Mouse (Mus musculus) testis, postnatal 14 days (tissue): ENCODE results near the gene Prm2.

Source experiments
- DNase-seq: peaks from one replicate; pipeline ENCODE4 v3.0.0; 2021; ENCODE audit warnings: low spot score

Prm2 gene

DNA sequence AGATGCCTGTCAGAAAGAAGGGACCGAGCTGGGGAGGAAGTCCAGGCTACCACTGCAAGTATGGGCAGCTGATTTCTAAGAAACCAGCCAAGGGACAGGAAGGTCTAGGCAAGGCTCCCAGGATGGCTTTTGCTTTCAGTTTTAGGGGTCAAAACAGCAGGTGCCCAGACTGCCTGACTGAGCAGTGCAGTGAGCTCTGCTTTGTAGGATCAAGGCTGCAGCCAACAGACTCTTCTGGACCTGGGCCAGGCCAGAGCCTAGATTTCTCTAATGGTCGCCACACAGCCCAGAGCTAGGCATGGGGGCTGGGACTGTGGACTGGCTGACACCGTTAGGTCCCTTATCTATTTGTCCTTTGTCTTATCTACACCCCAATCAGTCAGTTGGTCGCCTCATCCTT is 21.2 kb downstream of the Prm2 start:
- DNase-seq, result no peak

- DNase-seq, result no peak
Measured at GRCm38 (mm10) chr16:10773543-10773942, 22.4 kb downstream of the Prm2 start.

DNA sequence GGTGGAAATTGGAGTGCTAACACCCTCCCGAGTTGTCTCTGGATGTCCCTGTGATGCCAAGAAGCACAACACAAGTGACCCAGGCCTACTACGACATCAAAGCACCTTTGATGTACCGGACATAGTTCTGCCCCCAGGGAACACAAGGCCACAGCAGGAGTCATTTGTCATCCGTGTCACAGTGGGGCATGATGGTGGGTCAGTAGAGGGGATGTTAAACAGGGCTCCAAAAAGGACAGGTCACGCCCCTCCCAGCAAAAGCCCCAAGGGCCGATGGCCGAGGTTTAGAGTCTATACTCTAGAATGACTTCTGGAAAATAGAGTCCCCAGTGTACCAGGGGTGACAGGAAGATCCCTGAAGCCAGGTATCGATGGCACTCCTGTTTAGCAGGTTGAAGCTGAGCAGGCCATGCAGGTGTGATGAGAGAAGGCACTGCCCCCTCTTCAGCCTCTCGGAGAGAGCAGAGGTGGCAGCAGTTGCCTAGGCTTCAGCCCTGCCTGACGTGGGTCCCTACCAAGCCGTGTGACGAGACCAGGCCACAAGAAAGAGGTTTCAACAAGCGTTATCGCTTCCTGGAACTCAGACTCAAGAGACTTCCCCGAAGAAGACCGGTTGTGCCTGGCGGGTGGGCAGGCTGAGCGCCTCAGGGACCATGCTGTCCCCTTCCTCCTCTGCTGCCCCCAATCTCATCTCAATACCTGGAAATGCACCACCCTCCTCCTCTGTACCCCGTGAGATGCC is 24.0 kb downstream of the Prm2 start:
- DNase-seq, result no peak

DNA sequence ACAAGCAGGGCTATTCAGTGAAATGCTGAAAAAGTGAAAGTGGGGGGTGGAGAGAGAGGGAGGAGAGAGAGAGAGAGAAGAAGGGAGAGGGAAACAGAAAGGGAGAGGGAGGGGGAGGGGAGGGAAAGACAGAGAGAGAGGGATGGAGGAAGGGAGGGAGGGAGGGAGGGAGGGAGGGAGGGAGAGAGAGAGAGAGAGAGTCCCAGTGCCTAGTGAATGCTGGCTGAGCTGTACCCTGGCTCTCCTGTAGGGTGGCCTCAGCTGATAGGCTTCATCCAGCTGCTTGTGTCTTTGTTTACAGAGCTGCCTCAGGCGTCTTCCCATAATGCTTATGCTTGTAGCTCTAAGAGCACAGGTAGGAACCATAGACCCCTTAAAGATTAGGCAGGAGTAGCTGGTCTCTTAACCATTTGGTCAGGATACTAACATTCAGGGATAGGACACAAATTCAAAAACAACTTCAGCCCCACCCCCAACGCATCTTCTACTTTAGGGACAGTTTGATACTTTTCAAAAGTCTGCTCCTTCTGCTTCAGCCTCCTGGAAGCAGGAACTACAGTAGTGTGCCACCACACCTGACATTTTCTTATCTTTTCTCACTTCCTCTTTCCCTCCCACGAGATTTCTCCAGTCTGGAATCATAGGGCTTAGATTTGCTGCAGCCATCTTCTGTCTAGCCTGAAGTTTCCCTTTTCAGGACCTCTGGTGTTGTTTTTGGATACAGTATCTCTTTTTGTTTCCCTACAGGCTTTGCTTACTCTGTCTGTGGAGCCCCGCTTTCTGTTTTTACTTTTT is 25.2 kb downstream of the Prm2 start:
- DNase-seq, result no peak

- no peak for DNase-seq
Measured at GRCm38 (mm10) chr16:10769661-10770060, 26.3 kb downstream of the Prm2 start.

DNA sequence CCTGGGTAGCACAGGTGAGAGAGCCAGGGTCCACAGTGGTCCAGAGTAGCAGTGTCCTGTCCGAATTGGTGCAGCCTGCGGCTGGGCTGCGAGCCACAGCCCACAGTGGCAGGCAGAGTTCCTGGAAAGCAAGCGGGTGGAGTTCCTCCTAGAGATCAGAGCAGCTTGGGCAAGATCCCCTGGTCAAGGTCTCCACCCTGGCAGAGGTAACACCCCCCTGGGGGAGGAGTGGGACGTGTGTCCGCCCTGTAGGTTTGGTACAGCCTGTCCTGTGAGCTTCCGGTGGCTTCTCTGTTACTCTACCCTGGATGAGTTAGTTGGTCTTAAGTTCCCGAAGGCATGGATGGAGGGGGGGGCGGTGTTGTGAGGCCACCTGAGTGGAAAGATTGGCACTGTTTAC is 27.1 kb downstream of the Prm2 start:
- no peak for DNase-seq

DNA sequence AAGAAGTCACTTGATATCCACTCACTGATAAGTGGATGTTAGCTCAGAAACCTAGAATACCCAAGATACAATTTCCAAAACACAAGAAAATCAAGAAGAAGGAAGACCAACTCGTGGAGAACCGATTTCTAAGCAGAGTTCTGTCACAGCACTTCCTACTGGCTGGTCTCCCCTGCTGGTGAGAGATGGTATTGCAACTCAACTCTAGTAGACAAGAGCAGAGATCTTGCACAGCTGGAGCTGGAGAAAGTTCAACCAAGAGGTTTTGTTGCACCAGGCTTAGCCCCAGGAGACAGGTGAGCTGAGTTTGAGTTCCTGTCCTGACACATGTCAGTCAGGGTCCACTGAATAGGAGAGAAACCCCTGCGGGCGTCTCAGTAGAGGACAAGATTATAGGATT is 28.8 kb downstream of the Prm2 start:
- DNase-seq, result peak; percentile 67

DNA sequence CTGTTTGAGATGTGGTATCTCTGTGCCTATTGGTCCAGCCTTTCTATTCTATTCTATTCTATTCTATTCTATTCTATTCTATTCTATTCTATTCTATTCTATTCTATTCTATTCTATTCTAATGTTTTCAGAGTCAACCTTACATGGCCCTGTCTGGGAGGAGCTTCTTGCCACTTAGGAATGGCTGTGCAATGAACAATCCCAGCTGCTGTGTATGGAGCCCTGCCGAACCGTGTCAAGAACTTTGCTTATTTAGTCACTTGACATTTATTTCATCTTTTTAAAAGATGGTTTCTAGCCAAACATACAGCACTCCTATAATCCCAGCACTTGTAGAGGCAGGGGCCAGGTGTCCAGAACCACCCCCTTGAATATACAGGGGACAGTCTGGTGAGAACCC is 31.6 kb downstream of the Prm2 start:
- DNase-seq, result no peak

- DNase-seq, result no peak
Measured at GRCm38 (mm10) chr16:10763540-10764264, 32.2 kb downstream of the Prm2 start.

- no peak for DNase-seq
Measured at GRCm38 (mm10) chr16:10762569-10763180, 33.3 kb downstream of the Prm2 start.

DNA sequence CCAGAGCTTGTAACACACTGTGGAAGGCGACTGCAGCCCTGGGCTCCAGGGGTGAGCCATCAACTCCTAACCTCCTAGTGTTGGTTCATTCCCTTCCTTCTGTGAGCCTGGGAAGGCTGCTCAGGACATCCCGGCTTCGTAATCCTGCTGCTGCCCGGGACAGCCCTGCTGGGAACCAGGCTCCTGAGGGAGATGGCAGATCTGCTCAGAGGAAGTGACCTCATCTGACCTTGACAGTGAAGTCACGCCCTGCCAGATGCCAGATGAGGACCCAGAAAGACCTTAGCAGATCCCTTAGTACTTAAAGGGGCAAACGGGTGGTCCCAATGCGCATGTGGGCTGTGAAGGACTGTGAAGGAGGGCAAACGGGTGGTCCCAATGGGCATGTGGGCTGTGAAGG is 34.8 kb downstream of the Prm2 start:
- no peak for DNase-seq

- DNase-seq, result no peak
Measured at GRCm38 (mm10) chr16:10756168-10756567, 39.8 kb downstream of the Prm2 start.

- DNase-seq, result no peak
Measured at GRCm38 (mm10) chr16:10754521-10755296, 41.2 kb downstream of the Prm2 start.

DNA sequence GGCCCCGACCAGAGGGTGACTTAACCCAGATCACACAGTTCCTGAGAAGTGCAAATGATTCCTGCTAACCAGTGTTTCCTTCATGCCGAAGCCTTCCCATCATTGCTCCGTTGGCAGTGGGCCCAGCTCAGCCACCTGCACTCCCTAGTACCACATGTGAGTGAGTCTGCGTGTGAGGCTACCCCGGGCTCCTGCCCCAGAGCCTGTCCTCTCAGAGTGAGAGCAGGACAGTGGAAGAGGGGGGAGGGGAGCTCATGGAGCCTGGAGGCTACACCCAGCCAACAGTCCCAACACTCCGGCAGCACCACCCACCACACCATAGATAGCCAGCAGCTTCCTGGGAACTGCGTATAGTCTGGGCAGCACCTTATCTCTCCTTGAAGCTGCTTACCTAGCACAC is 46.1 kb downstream of the Prm2 start:
- DNase-seq, result no peak

DNA sequence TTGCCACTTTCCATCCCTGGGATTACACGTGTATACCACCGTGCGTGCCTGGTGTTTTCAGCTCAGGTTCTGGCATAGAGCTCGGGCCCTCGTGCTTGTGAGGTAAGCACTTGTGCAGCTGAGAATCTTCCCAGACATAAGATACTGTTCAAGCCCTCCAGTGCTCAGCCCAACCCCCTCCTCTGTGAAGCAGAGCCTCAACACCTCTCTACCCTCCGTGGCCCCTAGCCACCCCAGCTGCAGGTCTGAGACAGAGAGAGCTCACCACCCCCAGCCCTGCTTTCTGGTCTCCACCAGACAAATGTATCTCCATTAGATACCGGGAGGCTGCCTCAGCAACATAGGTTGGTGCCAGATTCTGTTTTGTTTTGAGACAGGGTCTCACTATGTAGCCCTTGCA is 46.7 kb downstream of the Prm2 start:
- DNase-seq, result no peak
